Mouse (Mus musculus) heart, adult 8-10 months (tissue): Measurements from ENCODE around the gene Rsg1. TPM values are rescaled to one million over a fixed set of nuclear protein-coding genes. Genes with fewer than 3 reads are reported as not detected.

Source experiments
- DNase-seq: peaks from one replicate; pipeline ENCODE4 v3.0.0; 2022; ENCODE audit warnings: low spot score
- total RNA-seq, 4 experiments: library from RNA; stranded (reverse); gene quantifications; 2 replicates each; pipeline ENCODE4 v1.2.4; 2022

Gene Rsg1
- total RNA-seq, 4 experiments from 2014 or later = 0.44 to 1.2 (median 0.66) TPM

DNA sequence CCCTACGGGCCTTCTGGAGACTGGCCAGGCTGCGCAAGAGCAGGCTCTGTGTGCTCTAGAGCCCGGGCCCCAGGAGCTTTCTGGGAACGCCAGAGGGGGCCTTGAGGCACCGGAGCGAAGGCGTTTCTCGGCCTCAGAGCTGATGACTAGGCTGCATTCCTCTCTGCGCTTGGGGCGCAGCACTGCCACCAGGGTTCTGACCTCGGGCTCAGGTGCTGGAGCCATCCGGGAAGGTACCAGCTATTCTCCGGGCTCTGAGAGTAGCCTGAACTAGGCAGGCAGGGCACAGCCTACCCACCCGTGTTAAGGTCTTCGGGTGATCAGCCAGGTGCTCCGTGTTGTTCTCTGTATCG lies 33.2 kb downstream of the Rsg1 start:
- no peak for DNase-seq

DNA sequence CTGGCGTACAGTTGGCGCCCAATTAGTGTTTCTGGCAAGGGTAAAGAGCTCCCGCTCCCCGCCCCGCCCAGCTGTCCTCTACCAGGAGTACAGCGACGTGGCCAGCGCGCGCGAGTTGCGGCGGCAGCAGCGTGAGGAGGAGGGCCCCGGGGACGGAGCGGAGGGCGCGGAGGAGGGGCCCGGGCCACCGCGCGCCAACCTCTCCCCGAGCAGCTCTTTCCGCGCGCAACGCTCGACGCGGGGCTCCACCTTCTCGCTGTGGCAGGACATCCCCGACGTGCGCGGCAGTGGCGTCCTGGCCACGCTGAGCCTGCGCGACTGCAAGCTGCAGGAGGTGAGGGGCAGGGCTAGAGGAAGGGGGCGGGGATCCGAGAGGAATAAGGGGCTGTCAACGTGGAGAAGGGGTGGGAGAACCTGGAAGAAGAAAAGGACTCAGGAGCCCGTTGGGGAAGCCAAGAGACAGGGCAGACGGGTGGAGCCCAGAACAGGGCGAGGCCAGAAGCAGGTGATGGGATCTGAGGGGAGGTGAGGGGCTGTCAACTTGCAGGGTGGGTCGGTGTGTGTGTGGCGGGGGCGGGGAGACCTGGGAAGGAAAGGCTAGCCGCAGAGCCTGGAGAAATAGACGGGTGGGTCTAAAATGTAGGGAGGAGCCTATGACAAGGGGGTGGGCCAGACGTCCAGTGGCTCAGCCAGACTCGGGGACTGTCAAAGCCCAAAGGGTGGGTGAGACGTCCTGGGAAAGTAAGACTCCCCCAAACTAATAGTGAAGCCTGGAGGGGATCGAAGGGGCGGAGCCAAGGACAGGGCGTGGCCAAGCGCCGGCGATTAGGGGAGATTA lies 34.2 kb downstream of the Rsg1 start:
- no peak for DNase-seq

DNA sequence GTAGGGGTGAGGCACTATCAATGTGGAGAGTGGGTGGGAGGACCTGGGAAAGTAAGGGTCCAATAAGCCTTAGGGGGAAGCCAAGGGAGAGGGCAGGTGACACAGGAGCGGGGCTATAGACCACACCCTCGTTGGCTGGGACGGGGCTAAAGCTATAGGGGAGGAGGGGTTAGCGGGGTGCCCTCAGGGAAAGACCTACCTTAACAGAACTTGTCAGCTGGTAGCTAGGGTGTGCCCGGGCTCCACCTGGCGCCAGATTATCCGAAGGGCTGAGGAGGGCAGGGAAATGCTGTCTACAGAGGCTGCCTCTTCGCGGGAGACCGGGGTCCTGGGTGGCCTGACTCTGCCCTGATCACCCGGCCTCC lies 34.8 kb downstream of the Rsg1 start:
- no peak for DNase-seq

DNA sequence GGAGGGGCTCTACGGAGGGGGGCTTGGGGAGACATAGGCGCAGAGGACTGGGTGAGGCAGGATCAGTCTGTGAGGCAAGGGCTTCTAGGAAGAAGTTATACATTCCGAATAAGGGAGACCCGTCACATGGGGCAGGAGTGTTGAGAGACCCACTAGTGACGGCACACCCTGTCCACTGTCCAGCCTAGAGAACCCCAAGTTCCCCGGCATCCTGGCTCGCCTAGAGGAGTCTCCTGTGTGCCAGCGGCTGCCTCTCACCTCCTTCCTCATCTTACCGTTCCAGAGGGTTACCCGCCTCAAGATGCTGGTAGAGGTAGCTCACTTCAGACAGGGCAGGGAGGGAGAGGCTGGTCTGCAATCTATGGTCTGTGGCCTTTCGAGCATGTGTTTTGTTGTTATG lies 35.6 kb downstream of the Rsg1 start:
- no peak for DNase-seq

DNA sequence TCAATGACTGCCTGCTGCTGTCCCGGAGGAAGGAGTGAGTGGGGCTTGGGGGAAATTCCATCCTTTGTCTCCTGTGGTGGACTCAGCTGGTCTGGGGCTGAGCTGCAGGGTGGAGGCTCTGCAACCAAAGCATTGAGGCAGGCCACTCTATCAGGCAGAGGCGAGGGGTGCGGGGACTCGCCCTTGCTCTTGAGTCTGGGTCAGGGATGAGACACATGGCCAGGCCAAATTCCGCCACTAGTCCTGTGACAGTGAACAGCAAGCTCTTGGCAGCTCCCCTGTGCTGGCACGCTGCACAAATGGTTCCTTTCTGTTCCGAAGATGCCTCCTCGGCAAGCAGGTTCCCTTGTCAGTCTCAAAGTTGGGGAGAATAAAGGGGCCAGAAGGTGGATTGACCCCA lies 37.3 kb downstream of the Rsg1 start:
- peak; percentile 65 for DNase-seq

DNA sequence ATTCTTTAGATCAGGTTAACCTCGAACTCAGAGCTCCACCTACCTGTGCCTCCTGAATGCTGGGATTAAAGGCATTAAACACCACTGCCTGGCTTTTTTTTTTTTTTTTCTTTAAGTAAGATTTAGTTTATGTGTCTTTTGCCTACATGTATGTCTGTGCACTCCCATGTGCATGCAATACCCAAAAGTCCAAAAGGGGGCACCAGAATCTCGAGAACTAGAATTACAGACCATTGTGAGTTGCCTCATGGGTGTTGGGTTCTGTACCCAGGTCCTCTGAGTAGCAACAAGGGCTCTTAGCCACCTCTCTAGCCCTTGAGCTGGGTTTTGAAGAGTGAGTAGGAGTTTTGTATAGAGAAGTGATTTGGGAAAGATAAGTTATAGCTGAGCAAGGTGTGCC lies 38.9 kb downstream of the Rsg1 start:
- DNase-seq = no peak

DNA sequence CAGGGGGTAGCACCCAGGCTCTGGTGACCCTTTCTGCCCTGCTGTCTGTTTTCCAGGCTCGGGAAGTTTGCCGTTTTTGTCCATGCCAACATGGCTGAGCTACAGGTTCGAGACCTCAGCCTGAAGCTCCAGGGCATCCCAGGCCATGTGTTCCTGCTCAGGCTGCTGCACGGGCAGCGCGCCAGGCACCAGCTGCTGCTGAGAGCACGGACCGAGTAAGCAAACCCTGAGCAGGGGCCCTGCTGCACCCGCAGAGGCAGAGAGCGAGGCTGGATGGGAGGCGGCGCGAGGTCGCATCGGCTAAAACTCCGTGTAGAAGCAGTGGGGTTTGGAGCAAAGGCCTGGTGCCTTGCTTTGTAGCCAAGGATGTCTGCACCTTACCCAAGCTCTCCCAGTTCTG lies 40.5 kb downstream of the Rsg1 start:
- no peak for DNase-seq

DNA sequence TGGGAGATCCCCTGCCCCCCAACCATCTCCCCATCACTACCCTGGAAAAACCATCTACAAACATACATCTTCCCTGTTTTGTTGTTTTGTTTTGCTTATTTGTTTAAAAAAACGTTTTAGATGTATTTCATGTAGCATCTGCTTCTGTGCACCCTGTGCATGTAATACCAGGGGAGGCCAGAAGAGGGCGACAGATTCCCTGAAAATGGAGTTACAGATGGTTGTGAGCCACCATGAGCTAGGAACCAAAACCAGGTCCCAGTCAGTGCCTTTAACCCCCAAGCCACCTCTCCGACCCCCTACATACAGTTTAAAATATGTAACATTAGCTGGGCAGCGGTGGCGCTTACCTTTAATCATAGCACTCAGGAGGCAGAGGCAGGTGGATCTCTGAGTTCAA lies 43.7 kb downstream of the Rsg1 start:
- DNase-seq = no peak

DNA sequence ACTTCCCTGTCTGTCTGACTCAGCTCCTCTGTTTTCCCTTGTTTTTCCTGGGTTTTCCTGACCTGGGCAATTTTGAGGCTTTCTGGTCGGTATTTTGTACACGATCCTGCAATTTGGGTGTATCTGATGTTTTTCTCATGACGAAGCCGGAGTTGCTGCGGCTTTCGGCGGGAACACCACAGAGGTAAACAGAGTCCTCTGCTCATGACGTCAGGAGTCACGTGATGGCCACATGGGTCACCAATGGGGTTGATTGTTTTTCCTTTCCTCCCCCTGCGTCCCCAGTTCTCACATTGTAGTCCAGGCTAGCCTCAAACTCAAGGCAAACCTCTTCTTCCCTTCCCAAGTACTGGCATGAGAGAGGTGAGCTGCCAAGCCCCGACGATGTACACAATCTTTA lies 45.7 kb downstream of the Rsg1 start:
- DNase-seq = no peak

DNA sequence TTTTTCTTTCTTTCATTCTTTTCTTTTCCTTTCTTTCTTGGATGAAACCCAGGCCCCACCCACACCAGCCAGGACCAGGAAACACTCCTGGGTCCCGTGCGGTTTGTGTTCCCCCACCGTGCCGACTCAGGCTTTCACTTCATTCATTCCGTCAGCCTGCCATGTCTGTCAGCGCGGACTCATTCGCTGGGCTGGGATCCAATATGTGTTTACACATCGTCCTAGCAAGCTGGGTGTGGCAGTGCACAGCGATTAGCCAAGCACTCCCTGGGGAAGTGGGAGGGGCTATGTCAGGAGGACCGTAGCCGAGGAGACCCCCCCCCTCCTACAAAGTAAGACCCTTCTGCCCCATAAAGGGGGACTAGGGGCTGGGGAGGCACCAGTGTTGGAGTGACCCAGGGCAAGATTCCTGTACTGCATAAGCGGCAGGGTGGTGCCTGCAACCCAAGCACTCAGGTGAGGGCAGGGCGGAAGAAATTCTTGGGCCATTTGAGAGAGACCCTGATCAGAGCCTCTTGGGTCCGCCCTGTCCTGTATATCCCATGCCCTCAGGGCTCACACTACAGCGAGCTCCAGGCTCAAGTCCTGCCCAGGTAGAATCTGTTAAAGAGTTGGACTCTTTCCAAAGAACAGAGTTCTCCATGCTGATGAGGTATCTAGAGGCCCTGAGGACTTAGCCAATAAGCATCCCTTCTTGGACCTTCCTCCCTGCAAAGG lies 46.4 kb downstream of the Rsg1 start:
- no peak for DNase-seq

DNA sequence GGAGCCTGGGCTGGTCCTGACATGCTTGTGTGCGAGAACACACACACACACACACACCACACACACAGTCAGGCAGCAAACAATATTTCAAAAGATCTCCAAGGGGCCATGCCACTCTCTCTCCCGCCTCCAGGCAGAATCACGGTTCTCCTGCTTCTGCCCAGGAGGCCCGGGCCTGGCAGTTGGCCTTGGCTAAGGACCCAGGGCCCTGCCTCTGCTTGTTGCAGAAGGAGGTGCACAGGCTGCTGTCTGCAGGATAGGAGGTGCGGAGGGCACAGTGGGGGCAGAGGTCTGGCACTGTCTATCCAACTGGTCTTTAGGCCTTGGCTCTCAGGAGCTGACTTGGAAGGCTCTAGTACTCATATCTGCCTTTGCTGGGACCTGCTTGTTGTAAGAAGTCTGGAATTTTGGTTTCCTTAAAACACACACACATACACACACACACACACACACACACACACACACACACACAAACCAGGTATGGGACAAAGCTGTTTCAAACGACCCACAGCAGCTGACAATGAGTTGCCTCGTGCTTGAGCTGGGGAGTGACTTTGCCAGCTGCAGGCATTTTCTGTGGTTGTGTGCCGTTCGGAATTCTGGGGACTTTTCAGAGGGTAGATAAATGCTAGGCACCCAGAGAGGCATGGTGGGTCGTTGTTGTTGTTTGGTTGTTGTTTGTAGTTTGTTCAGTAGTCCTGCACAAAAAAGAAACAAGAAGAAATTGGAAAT lies 49.3 kb downstream of the Rsg1 start:
- DNase-seq = no peak

DNA sequence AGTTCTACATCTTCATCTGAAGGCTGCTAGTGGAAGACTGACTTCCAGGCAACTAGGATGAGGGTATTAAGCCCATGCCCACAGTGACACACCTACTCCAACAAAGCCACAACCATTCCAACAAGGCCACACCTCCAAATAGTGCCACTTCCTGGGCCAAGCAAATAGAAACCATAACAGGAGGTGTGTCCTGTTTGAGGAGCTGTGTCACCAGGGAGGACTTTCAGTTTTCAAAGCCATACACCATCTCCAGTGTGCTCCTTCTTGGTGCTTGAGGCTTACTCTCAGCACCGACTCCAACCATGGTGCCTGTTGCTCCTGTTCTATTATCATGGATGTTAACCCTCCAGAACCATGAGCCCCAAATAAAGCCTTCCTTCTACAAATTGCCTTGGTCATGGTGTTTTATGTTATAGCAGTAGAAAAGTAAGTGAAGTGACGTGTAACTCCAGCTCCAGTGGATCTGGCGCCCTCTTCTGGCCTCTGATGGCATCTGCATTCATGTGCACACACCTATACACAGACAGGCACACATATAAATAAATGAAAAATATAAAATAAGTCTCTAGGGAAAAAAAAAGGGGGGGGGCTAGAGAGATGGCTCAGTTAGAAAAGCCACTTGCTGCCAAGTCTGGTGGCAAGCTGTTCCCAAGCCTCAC lies 52.4 kb downstream of the Rsg1 start:
- DNase-seq = no peak

DNA sequence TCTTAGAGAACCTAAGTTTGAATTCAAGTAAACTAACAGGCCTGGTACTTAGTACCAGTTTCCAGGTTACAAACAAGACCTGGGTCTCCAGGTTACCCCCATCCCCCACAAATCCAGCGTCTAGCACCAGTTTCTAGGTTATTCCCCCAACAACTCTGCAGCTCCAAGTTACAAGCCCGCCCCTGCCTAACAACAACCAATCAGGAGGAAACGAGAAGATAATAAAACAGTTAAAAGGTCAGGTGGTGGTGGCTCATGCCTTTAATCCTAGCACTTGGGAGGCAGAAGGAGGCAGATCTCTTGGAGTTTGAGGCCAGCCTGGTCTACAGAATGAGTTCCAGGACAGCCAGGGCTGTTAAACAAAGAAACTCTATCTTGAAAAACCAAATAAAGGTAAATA lies 53.5 kb downstream of the Rsg1 start:
- no peak for DNase-seq

DNA sequence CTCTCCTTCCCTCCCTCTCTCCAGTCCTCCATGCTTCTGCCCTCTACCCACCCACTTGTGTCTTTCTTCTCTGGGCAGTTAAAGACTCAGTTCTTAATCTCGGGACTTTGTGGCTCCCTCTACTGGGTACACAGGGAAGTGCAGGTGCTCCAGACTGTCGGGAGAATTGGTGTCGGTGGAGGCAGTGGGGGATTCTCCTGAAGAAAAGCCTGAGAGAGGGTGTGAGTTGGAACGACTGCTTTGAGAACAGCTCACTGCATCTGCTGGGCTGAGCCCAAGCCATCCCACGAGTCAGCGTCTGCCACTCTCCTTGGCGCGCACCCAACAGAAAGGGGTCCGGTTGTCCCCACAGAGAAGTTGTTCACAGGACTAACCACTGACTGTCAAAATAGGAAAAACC lies 54.1 kb downstream of the Rsg1 start:
- DNase-seq = no peak

DNA sequence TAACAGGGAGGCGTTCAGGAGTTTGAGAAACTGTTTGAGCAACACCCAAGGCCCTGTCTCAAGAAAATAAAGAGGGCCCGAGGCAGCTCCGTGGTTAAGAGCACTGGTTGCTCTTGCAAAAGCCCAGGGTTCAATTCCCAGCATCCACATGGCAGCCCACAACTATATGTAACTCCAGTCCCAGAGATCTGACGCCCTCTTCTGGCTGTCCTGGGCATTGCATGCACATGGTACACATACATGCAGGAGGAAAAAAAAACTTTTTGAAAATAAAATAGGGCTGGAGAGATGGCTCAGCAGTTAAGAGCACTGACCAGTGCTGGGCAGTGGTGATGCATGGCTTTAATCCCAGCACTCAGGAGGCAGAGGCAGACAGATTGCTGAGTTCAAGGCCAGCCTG lies 54.6 kb downstream of the Rsg1 start:
- DNase-seq = no peak

DNA sequence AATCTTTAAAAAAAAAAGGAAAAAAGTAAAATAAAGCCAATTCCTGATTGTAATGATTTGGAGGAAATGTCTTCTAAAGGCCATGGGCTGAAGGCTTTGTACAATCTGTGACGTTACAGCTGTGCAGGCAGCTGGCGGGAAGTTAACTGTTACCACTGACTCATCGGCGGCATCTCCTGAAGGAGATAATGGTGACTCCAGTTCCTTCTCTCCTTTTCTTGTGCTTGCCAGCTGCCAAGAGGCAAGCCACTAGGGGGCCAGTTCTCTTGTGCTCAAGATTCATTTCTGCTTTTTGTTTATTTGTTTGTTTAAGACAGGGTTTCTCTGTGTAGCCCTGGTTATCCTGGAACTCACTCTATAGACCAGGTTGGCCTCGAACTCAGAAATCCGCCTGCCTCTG lies 55.3 kb downstream of the Rsg1 start:
- DNase-seq = no peak

DNA sequence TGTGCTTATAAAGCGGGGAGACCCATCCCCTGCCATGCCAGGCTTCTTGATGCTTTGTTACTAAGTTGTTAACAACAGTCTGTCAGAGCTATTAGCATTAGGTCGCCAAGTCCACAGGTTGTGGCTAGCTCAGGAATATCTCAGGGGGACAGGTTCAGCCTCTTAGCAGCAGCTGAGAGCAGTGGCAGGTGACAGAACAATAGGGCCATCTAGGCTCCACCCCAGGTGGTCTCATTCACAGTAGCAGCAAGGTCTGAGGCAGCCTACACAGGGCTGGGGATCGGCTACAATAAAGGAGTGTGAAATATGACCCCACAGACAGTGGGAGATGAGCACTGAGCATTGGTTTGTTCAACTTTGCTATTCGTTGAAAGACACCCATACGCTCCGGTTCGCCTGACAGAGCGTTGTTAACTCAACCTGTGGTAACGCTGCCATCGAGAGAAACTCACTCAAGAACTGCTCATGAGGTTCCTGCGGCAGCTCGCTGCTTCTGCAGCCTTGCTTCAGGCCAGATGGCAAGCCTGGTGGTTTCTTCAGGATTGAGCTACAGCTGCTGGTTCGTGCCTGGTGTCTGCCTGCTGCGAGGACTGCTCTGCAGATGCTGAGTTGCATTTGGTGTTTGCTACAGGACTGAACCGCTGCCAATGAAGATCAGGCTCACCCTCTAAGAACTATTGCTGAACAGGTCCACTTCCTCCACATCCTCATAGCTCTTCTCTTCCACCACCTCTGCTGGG lies 56.6 kb downstream of the Rsg1 start:
- DNase-seq = no peak

DNA sequence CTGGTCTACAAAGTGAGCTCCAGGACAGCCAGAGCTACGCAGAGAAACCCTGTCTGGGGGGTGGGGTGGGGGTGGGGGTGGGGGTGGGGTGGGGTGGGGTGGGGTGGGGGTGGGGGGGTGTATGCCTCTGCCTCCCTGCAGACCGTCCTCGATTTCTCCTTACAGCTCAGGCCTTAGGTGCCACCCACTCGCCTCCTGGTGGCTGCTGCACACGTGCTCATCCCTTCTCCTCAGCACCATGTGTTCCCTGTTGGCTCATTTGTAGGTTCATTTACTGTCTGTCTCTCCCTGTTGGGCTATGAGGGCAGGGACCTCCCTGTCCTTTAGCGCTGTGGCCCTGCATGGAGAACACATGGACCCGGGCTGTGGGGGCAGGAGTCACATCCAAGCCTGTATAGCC lies 57.5 kb downstream of the Rsg1 start:
- DNase-seq = no peak

DNA sequence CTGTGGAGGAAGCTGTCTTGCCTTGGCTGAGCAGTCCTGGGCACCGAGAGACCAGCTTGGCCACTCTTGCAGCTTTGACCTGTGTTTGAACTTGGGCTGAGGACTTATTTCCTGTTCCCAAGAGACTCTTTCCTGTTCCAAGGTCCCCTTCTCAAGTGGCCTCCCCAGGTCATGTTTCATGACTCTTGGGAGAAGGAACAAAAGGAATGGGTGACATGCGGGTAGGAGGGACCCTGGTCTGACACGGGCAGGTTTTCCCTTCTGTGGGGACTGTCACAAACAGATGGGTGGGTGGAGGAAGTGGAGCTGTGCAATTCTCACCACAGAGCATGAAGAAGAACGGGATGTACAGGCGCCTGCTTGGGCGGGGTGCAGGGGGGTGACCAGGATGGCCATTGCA lies 58.0 kb downstream of the Rsg1 start:
- no peak for DNase-seq

DNA sequence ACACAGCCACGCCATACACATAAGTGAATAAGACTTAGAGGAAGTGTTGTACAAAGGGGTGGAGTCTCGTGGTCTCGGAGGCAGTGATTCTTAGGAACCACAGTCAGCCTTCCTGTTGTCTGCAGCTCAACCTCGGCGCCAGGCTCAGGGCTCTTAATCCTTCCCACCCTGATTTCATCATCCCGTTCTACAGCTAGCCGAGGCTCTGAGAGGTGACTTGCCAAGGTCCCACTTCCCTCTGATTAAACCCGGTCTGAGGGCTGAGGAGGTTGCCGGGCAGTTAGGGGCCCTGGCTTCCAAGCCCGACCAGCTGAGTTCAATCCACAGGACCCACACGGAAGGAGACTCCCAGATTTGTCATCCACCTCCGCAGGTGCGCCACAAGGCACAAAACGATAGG lies 59.1 kb downstream of the Rsg1 start:
- no peak for DNase-seq

DNA sequence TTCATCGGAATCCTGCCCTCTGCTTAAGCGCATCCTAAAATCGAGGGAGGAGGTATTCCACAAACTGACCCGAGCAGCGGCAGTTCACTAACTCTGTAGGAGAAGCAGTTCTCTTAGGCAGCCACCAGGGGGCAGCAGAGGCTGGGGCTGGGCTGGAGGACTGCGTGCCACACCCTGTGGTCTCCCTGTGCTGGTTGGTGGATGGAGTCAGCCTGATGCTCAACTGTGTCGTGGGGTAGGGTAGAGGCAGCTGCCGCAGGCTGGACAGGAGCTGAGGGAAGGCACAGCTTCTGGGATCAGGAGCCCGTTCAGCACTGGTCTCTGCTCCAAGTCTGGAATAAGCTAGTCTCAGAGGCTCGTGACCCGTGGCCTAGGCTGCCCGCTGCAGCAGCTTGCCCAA lies 59.5 kb downstream of the Rsg1 start:
- DNase-seq = peak; percentile 83
